Mouse (Mus musculus): ENCODE results near the gene Hes1.

DNA sequence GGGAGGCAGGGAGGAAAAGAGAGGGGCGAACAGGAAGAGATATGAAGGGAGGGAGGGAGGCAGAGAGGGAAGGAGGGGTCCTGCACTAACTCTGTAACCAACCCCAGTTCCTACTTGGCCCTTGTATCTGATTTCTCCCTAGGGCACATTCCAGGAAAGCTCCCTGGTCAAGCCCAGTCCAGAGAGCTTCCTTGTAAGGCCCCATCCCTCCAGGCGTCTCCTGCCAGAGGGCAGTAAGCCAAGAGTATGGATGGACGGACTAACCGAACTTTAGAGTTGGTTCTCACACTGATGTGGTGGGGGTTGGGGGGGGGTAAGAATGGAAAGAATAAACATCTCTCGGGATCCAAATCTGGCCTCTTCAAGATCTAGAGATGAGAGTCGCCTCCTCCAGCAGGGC is 29.7 kb upstream of the Hes1 start:
- no peak for TF ChIP-seq CTCF (IDR thresholded peaks at IDR 0.05)
- no peak for TF ChIP-seq EP300 (IDR thresholded peaks at IDR 0.05)
